Mouse (Mus musculus) liver, embryonic 11.5 days (tissue): Measurements from ENCODE around the gene Fmnl2. TPM values are rescaled to one million over a fixed set of nuclear protein-coding genes. Genes with fewer than 3 reads are reported as not detected.

Experiments used
- ATAC-seq: fragments of 200-750 bp; cut with Nextera tagmentation; replicated peaks from 2 replicates; pipeline ENCODE4 v1.8.0; 2017; ENCODE audit warnings: moderate number of reproducible peaks, mild to moderate bottlenecking, moderate TSS enrichment, moderate library complexity; ENCODE audit not compliant: low FRiP score
- DNase-seq: peaks from one replicate; pipeline ENCODE4 v3.0.0-alpha.2; 2017; ENCODE audit warnings: low spot score
- H3K27ac ChIP-seq: fragments of 300-500 bp; sonication (generic); 2 replicates; pipeline ENCODE4 v1.5.1; 2014; ENCODE audit warnings: mild to moderate bottlenecking, low read depth, low read length, control low read depth
- H3K27me3 ChIP-seq: fragments of 300-500 bp; sonication (generic); replicated peaks from 2 replicates; pipeline ENCODE4 v1.6.1; 2014; ENCODE audit warnings: low read length, mixed read lengths; ENCODE audit not compliant: control insufficient read depth, insufficient read depth
- H3K36me3 ChIP-seq: fragments of 300-500 bp; sonication (generic); 2 replicates; pipeline ENCODE4 v1.6.1; 2014; ENCODE audit warnings: mild to moderate bottlenecking, low read length, moderate library complexity, mixed read lengths; ENCODE audit not compliant: control insufficient read depth, insufficient read depth
- H3K4me1 ChIP-seq: fragments of 300-500 bp; sonication (generic); replicated peaks from 2 replicates; pipeline ENCODE4 v1.6.1; 2014; ENCODE audit warnings: low read length, mixed read lengths; ENCODE audit not compliant: control insufficient read depth, insufficient read depth
- H3K4me2 ChIP-seq: fragments of 300-500 bp; sonication (generic); 2 replicates; pipeline ENCODE4 v1.6.1; 2014; ENCODE audit warnings: mild to moderate bottlenecking, control low read depth, moderate library complexity
- H3K4me3 ChIP-seq: fragments of 300-500 bp; sonication (generic); 2 replicates; pipeline ENCODE4 v1.5.1; 2014; ENCODE audit warnings: low read depth, low read length, control low read depth
- H3K9ac ChIP-seq: fragments of 300-500 bp; sonication (generic); 2 replicates; pipeline ENCODE4 v1.6.1; 2014; ENCODE audit warnings: low read depth, low read length, control low read depth
- H3K9me3 ChIP-seq: fragments of 300-500 bp; sonication (generic); 2 replicates; pipeline ENCODE4 v1.6.1; 2016; ENCODE audit warnings: low read length, inconsistent platforms, mixed read lengths; ENCODE audit not compliant: control insufficient read depth
- WGBS: fragments of 180-500 bp; shearing (Covaris S2); extraction: QIAGEN DNeasy Blood & Tissue Kit; methylation state at CpG from one replicate; pipeline ENCODE4 v1.1.7; 2014; 5-methylcytosine and 5-hydroxymethylcytosine counted together
- polyA plus RNA-seq: library from polyadenylated mRNA; unstranded; fragments of >200 nt; fragmentation: Nextera tagmentation; extraction: Ambion mirVana; gene quantifications from 2 replicates; pipeline ENCODE4 v1.2.1, GENCODE M21; 2014

The Fmnl2 gene
- polyA plus RNA-seq, 1 experiment from 2014 or later: 1.5 TPM

DNA sequence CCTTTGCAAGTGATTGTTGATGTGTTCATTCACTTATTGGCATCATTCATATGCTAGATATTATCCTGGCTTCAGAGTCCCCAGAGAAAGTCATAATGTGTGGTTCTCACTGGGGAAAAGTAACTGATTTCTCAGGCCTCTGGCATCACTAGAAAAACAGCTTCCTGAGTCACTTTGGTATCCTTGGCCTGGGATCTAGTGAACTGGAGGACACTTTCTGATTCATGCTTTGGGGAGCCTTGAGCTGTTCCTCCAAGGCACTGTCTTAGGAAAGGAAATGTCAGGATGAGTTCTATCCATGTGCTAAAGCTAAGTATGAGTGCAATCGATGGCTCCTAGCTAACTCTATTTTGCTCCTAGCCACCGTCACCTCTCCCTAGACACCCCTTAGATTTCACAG lies 245.2 kb downstream of the Fmnl2 start:
- Histone ChIP-seq H3K4me1 (no peaks in the 10 kb centered on the region), H3K4me3 (no peak overlapping the region), H3K9me3 (no peaks in the 10 kb centered on the region), H3K9ac (no peak overlapping the region), H3K27ac (no peak overlapping the region), H3K36me3 (no peaks in the 10 kb centered on the region), H3K4me2 (no peak overlapping the region), H3K27me3 (no peaks in the 10 kb centered on the region)
- WGBS: 84% methylated on average over 2 of the region's 2 CpGs
- ATAC-seq (no peak), DNase-seq (no peak)

DNA sequence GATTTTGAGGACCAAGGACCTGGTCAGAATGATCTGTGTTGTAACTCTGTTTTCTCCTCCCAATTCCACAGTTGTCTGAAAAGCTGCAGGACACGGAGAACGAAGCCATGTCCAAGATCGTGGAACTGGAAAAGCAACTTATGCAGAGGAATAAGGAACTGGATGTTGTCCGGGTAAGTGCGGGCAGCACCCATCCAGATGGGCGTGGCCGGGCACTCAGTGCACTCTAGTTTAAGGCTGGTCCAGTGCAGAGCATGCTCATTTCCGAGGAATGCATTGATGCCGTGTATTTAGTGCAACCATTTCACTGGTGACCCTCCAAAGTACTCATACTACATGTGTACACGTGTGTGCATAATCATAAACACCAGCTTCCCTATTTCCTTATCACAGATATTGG lies 247.7 kb downstream of the Fmnl2 start:
- no peaks in the 10 kb centered on the region for H3K4me1 ChIP-seq
- 89% methylated on average over 10 of the region's 10 CpGs for WGBS
- no peaks in the 10 kb centered on the region for H3K9me3 ChIP-seq
- no peak overlapping the region for H3K4me3 ChIP-seq
- H3K36me3 ChIP-seq: no peaks in the 10 kb centered on the region
- DNase-seq: no peak
- no peak overlapping the region for H3K27ac ChIP-seq
- no peak for ATAC-seq
- H3K9ac ChIP-seq: no peak overlapping the region
- H3K4me2 ChIP-seq: no peak overlapping the region
- no peaks in the 10 kb centered on the region for H3K27me3 ChIP-seq

DNA sequence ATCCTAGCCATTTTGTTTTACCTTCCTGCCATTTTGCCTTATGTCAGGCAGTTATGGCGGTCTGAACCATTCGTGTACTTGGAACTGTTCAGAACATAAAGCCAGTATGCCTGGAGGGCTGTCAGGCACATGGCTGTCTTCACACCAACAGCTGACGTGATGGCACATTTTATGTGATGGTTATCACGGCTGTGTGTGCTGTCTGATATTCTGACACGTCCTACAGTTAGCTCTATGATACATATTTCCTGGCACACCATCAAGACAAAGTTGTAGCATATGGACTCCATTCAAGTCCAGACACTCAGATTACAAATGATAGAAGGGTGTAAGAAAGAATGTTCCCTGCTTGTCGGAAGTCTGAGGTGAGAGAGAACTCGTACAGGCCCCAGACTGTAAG lies 248.4 kb downstream of the Fmnl2 start:
- Histone ChIP-seq H3K4me1 (no peaks in the 10 kb centered on the region), H3K9ac (no peak overlapping the region), H3K27me3 (no peaks in the 10 kb centered on the region), H3K4me3 (no peak overlapping the region), H3K27ac (no peak overlapping the region), H3K4me2 (no peak overlapping the region), H3K9me3 (no peaks in the 10 kb centered on the region), H3K36me3 (no peaks in the 10 kb centered on the region)
- DNase-seq (no peak), ATAC-seq (no peak)
- 86% methylated on average over 7 of the region's 7 CpGs for WGBS

- ATAC-seq: no peak
- H3K27me3 ChIP-seq: no peaks in the 10 kb centered on the region
- H3K4me1 ChIP-seq: no peaks in the 10 kb centered on the region
- H3K4me2 ChIP-seq: no peak overlapping the region
- no peaks in the 10 kb centered on the region for H3K9me3 ChIP-seq
- no peak overlapping the region for H3K27ac ChIP-seq
- no peak overlapping the region for H3K4me3 ChIP-seq
- WGBS: 92% methylated on average over 8 of the region's 8 CpGs
- no peak overlapping the region for H3K9ac ChIP-seq
- no peaks in the 10 kb centered on the region for H3K36me3 ChIP-seq
- no peak for DNase-seq
These were observed 248.8 kb downstream of the Fmnl2 start for GRCm38 (mm10) chr2:53106472-53106871.

GRCm38 (mm10) chr2:53108547-53108946 lies 250.9 kb downstream of the Fmnl2 start:
- Histone ChIP-seq H3K27ac (no peak overlapping the region), H3K9me3 (no peaks in the 10 kb centered on the region), H3K4me1 (no peaks in the 10 kb centered on the region), H3K4me3 (no peak overlapping the region), H3K27me3 (no peaks in the 10 kb centered on the region), H3K4me2 (no peak overlapping the region), H3K36me3 (no peaks in the 10 kb centered on the region), H3K9ac (no peak overlapping the region)
- DNase-seq (no peak), ATAC-seq (no peak)
- WGBS: 86% methylated on average over 5 of the region's 5 CpGs

DNA sequence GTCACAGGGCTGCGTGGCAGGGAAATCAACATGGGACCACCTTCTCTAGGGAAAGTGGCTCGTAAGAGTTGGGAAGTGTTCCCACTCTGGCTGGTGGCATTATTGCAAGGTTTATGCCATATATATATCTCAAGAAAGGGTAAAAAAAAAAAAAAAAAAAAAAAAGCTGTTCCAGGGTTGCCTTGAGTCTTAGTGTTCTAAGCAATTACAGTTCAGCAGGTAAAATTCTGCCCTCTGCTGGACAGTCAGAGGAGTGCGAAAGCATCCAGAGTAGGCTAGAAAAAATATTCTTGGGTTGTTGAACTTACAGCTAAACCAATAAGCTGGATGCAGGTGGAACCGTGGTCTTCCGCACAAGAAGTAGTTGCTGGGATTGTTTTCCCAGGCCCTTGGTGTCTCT lies 264.1 kb downstream of the Fmnl2 start:
- no peak for DNase-seq
- no peak for ATAC-seq
- no peak overlapping the region for H3K4me3 ChIP-seq
- no peak overlapping the region for H3K9ac ChIP-seq
- no peaks in the 10 kb centered on the region for H3K27me3 ChIP-seq
- no peaks in the 10 kb centered on the region for H3K4me1 ChIP-seq
- WGBS: 69% methylated on average over 5 of the region's 5 CpGs
- no peak overlapping the region for H3K27ac ChIP-seq
- no peak overlapping the region for H3K4me2 ChIP-seq
- H3K9me3 ChIP-seq: no peaks in the 10 kb centered on the region
- H3K36me3 ChIP-seq: no peaks in the 10 kb centered on the region; the same call in 1 of the 2 replicates

GRCm38 (mm10) chr2:53125998-53126397 lies 268.3 kb downstream of the Fmnl2 start:
- WGBS: 77% methylated on average over 3 of the region's 3 CpGs
- no peak for ATAC-seq
- no peak for DNase-seq
- Histone ChIP-seq H3K36me3 (no peaks in the 10 kb centered on the region; the same call in 1 of the 2 replicates), H3K27me3 (no peaks in the 10 kb centered on the region), H3K4me3 (no peak overlapping the region), H3K9me3 (no peaks in the 10 kb centered on the region), H3K9ac (no peak overlapping the region), H3K4me2 (no peak overlapping the region), H3K27ac (no peak overlapping the region), H3K4me1 (no peaks in the 10 kb centered on the region)

DNA sequence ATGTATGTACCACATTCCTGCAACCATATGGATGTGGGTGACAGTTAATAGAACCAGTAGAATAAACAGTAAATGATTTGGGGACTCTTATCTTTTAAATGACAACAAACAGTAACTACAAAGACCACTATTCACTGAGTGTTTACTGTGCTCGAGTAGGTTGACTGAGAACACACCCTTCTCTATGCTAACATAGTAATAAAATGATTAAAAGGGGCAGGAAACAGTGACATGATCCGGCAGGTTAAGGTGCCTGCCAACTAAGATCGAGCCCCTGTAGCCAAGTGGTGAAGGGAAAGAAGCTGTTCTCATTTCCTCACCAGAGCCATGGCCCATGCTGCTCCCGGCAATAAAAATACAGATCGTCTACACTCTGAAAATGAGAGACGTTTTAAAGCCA lies 271.4 kb downstream of the Fmnl2 start:
- WGBS: 78% methylated on average over 6 of the region's 6 CpGs
- Histone ChIP-seq H3K9me3 (no peaks in the 10 kb centered on the region), H3K36me3 (no peaks in the 10 kb centered on the region), H3K27ac (no peak overlapping the region), H3K27me3 (no peaks in the 10 kb centered on the region), H3K4me1 (no peaks in the 10 kb centered on the region), H3K9ac (no peak overlapping the region), H3K4me3 (no peak overlapping the region), H3K4me2 (no peak overlapping the region)
- ATAC-seq (no peak), DNase-seq (no peak)

DNA sequence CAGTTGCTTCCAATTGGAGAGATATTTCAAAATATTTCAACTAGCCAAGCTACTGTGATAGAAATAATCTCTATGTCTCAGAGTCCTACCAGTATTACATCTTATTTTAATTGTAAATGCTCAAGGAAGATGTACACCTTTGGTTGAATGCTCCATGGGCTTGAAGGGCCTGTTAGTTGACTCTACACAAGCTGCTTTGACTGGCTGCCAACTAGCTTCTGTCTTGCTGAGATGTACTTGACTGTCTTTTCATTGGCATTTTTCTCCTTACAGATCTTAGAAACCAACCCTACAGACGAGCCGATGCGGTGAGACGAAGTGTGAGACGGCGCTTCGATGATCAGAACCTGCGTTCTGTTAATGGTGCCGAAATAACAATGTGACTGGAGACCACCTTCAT lies 273.9 kb downstream of the Fmnl2 start:
- no peaks in the 10 kb centered on the region for H3K9me3 ChIP-seq
- H3K27ac ChIP-seq: no peak overlapping the region
- H3K36me3 ChIP-seq: peaks cover 3% of the 10 kb centered on the region; the same call in 1 of the 2 replicates
- DNase-seq: no peak
- 95% methylated on average over 9 of the region's 9 CpGs for WGBS
- no peaks in the 10 kb centered on the region for H3K27me3 ChIP-seq
- no peak overlapping the region for H3K4me2 ChIP-seq
- no peak overlapping the region for H3K9ac ChIP-seq
- no peaks in the 10 kb centered on the region for H3K4me1 ChIP-seq
- no peak overlapping the region for H3K4me3 ChIP-seq
- ATAC-seq: no peak
